Mouse (Mus musculus): ENCODE measurements around the gene Trem2.

DNA sequence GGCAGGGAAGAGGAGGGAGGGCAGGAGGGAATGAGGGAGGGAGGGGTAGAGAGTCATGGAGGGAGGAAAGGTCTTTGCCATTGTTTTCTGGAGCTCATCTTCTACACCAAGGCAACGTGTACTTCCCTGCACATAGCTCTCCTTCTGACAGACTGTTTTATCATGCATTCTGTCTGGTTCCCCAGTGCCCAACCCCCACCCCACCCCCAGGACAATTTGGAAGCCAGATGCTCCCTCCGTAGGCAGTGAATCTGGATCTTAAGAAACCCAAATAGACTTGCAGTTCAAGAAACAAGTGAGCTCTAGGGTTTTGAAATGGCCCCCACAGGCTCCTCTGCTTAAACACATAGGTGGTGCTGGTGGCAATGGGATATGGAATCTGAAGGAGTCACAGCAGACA, 11.7 kb downstream of the Trem2 start:
- no peak for TF ChIP-seq CTCF (IDR thresholded peaks at IDR 0.05; ENCODE audit: low read depth)
- TF ChIP-seq EP300 (optimal IDR thresholded peaks at IDR 0.05): no peak

Measured in stomach, postnatal 0 days (tissue).